Mouse (Mus musculus) heart, postnatal 10 days (tissue): Measurements from ENCODE around the gene Aspg. TPM values are rescaled to one million over a fixed set of nuclear protein-coding genes. Genes with fewer than 3 reads are reported as not detected.
A peak's percentile ranks its signal among the peaks of the same experiment; 100 is the strongest.

Experiments used
- DNase-seq, 2 experiments: peaks; one replicate each; pipeline ENCODE4 v3.0.0; 2021
- intact Hi-C: fragments of 180-260 bp; cut with DNase I; formaldehyde crosslinking; loops from one replicate; pipeline ENCODE4 v1.15.1; 2025
- total RNA-seq, 2 experiments: library from RNA; stranded (reverse); gene quantifications; 2 replicates each; pipeline ENCODE4 v1.2.3; 2021

The Aspg gene
- total RNA-seq, 2 experiments from 2014 or later = 1.5 to 2.9 TPM

- intact Hi-C loops = loop anchor here (1.0 to 5.0 kb wide), 6 partner anchors 38 to 397 kb away; no protein-coding TSS in a partner anchor
- peak; percentile 73 to 77 for DNase-seq
These were observed 39.6 kb downstream of the Aspg start, which contains the start of gene Kif26a for GRCm38 (mm10) chr12:112145875-112146651. Gene Kif26a, plus strand, starts transcription at chr12:112146208.

- intact Hi-C loops = loop anchor here (5.0 kb wide), 3 partner anchors 85 to 305 kb away; no protein-coding TSS in a partner anchor
- peak in 1 of 2 experiments; percentile 43 for DNase-seq
These were observed 40.9 kb downstream of the Aspg start for GRCm38 (mm10) chr12:112147365-112147764.

- intact Hi-C loops = no loop called here
- DNase-seq = no peak
These were observed 43.5 kb downstream of the Aspg start for GRCm38 (mm10) chr12:112150011-112150410.

- peak; percentile 49 to 59 for DNase-seq
- intact Hi-C loops = no loop called here
These were observed 44.9 kb downstream of the Aspg start for GRCm38 (mm10) chr12:112151244-112151979.

GRCm38 (mm10) chr12:112151980-112152362, 45.5 kb downstream of the Aspg start:
- no peak for DNase-seq
- intact Hi-C loops = no loop called here

- no peak for DNase-seq
These were observed 47.1 kb downstream of the Aspg start for GRCm38 (mm10) chr12:112153597-112153996.

GRCm38 (mm10) chr12:112154476-112154875, 48.0 kb downstream of the Aspg start:
- DNase-seq = peak in 1 of 2 experiments; percentile 44
- intact Hi-C loops = loop anchor here (2.0 kb wide), 1 partner anchor 14 kb away; no protein-coding TSS in a partner anchor

More at GRCm38 (mm10) chr12:112153597-112153996, 47.1 kb downstream of the Aspg start:
- intact Hi-C loops = no loop called here

GRCm38 (mm10) chr12:112155218-112156051, 49.0 kb downstream of the Aspg start:
- peak; percentile 57 to 60 for DNase-seq

GRCm38 (mm10) chr12:112156804-112157203, 50.3 kb downstream of the Aspg start:
- DNase-seq = no peak
- intact Hi-C loops = no loop called here

More at GRCm38 (mm10) chr12:112155218-112156051, 49.0 kb downstream of the Aspg start:
- intact Hi-C loops = loop anchor here (2.0 kb wide), 1 partner anchor 13 kb away; no protein-coding TSS in a partner anchor

- no peak for DNase-seq
- intact Hi-C loops = no loop called here
These were observed 51.8 kb downstream of the Aspg start for GRCm38 (mm10) chr12:112158246-112158645.

- intact Hi-C loops = no loop called here
- DNase-seq = no peak
These were observed 52.3 kb downstream of the Aspg start for GRCm38 (mm10) chr12:112158784-112159183.

GRCm38 (mm10) chr12:112163981-112164839, 57.7 kb downstream of the Aspg start:
- no peak for DNase-seq

GRCm38 (mm10) chr12:112164840-112165219, 58.4 kb downstream of the Aspg start:
- DNase-seq = no peak
- intact Hi-C loops = no loop called here

More at GRCm38 (mm10) chr12:112163981-112164839, 57.7 kb downstream of the Aspg start:
- intact Hi-C loops = no loop called here

- peak; percentile 75 to 76 for DNase-seq
- intact Hi-C loops = loop anchor here (2.0 kb wide), 1 partner anchor 14 kb away; no protein-coding TSS in a partner anchor
These were observed 62.8 kb downstream of the Aspg start for GRCm38 (mm10) chr12:112169240-112169639.

- intact Hi-C loops = loop anchor here (1.0 kb wide), 1 partner anchor 9 kb away; no protein-coding TSS in a partner anchor
- no peak for DNase-seq
These were observed 64.4 kb downstream of the Aspg start for GRCm38 (mm10) chr12:112170671-112171574.

GRCm38 (mm10) chr12:112171657-112172056, 65.2 kb downstream of the Aspg start:
- intact Hi-C loops = no loop called here
- DNase-seq = no peak

- no peak for DNase-seq
- intact Hi-C loops = no loop called here
These were observed 65.7 kb downstream of the Aspg start for GRCm38 (mm10) chr12:112172214-112172613.
